Mouse (Mus musculus) heart, embryonic 11.5 days (tissue): ENCODE measurements around the gene Cacna2d4. TPM values are rescaled to one million over a fixed set of nuclear protein-coding genes. Genes with fewer than 3 reads are reported as not detected.

Experiments used
- ATAC-seq: fragments of 200-750 bp; cut with Nextera tagmentation; replicated peaks from 2 replicates; pipeline ENCODE4 v1.8.0; 2017; ENCODE audit warnings: moderate library complexity; ENCODE audit not compliant: insufficient number of reproducible peaks, low FRiP score, low TSS enrichment
- H3K27ac ChIP-seq: fragments of 300-500 bp; sonication (generic); 2 replicates; pipeline ENCODE4 v1.5.1; 2014; ENCODE audit warnings: mild to moderate bottlenecking, low read depth, low read length
- H3K27me3 ChIP-seq: fragments of 300-500 bp; sonication (generic); 2 replicates; pipeline ENCODE4 v1.6.1; 2014; ENCODE audit warnings: mild to moderate bottlenecking, low read length, mixed read lengths; ENCODE audit not compliant: control insufficient read depth, insufficient read depth
- H3K36me3 ChIP-seq: fragments of 300-500 bp; sonication (generic); 2 replicates; pipeline ENCODE4 v1.6.1; 2014; ENCODE audit warnings: mild to moderate bottlenecking, low read length, moderate library complexity, mixed read lengths; ENCODE audit not compliant: control insufficient read depth, insufficient read depth
- H3K4me1 ChIP-seq: fragments of 300-500 bp; sonication (generic); 2 replicates; pipeline ENCODE4 v1.6.1; 2014; ENCODE audit warnings: low read length; ENCODE audit not compliant: control insufficient read depth, insufficient read depth
- H3K4me2 ChIP-seq: fragments of 300-500 bp; sonication (generic); 2 replicates; pipeline ENCODE4 v1.6.1; 2014; ENCODE audit warnings: mild to moderate bottlenecking, moderate library complexity
- H3K4me3 ChIP-seq: fragments of 300-500 bp; sonication (generic); 2 replicates; pipeline ENCODE4 v1.5.1; 2014; ENCODE audit warnings: low read depth, low read length
- H3K9ac ChIP-seq: fragments of 300-500 bp; sonication (generic); 2 replicates; pipeline ENCODE4 v1.6.1; 2014; ENCODE audit warnings: mild to moderate bottlenecking, low read depth, low read length, moderate library complexity
- H3K9me3 ChIP-seq: fragments of 300-500 bp; sonication (generic); replicated peaks from 2 replicates; pipeline ENCODE4 v1.6.1; 2016; ENCODE audit warnings: low read length; ENCODE audit not compliant: control insufficient read depth
- WGBS: fragments of 180-500 bp; shearing (Covaris S2); extraction: QIAGEN DNeasy Blood & Tissue Kit; methylation state at CpG from one replicate; pipeline ENCODE4 v1.1.7; 2014; ENCODE audit not compliant: insufficient replicate concordance; 5-methylcytosine and 5-hydroxymethylcytosine counted together
- polyA plus RNA-seq: library from polyadenylated mRNA; unstranded; fragments of >200 nt; fragmentation: Nextera tagmentation; extraction: Ambion mirVana; gene quantifications from 2 replicates; pipeline ENCODE4 v1.2.1, GENCODE M21; 2014

The Cacna2d4 gene
- polyA plus RNA-seq, 1 experiment from 2014 or later, result not detected

- no peak overlapping the region for H3K9ac ChIP-seq
- ATAC-seq, result no peak
- WGBS, result 49% methylated on average over 21 of the region's 21 CpGs
These were observed 4.8 kb downstream of the Cacna2d4 start for GRCm38 (mm10) chr6:119240871-119241705.

GRCm38 (mm10) chr6:119246082-119246481 lies 9.8 kb downstream of the Cacna2d4 start:
- no peak for ATAC-seq
- Histone ChIP-seq H3K4me3 (no peak overlapping the region), H3K27me3 (no peaks in the 10 kb centered on the region; the same call in 1 of the 2 replicates), H3K36me3 (no peaks in the 10 kb centered on the region), H3K27ac (no peak overlapping the region), H3K4me1 (no peaks in the 10 kb centered on the region), H3K9me3 (peaks cover 5% of the 10 kb centered on the region; the same call in 1 of the 2 replicates), H3K9ac (no peak overlapping the region), H3K4me2 (no peak overlapping the region)
- WGBS, result 51% methylated on average over 2 of the region's 2 CpGs

More at GRCm38 (mm10) chr6:119240871-119241705, 4.8 kb downstream of the Cacna2d4 start:
- Histone ChIP-seq H3K27ac (no peak overlapping the region), H3K36me3 (no peaks in the 10 kb centered on the region), H3K4me2 (no peak overlapping the region), H3K4me3 (no peak overlapping the region), H3K4me1 (no peaks in the 10 kb centered on the region), H3K27me3 (peaks cover 6% of the 10 kb centered on the region; the same call in 1 of the 2 replicates), H3K9me3 (peaks cover 3% of the 10 kb centered on the region; the same call in 1 of the 2 replicates)

- WGBS, result 78% methylated on average over 3 of the region's 3 CpGs
- Histone ChIP-seq H3K36me3 (no peaks in the 10 kb centered on the region), H3K27ac (no peak overlapping the region), H3K27me3 (no peaks in the 10 kb centered on the region), H3K9ac (no peak overlapping the region), H3K4me2 (no peak overlapping the region), H3K4me1 (no peaks in the 10 kb centered on the region), H3K4me3 (no peak overlapping the region), H3K9me3 (peaks cover 5% of the 10 kb centered on the region; the same call in 1 of the 2 replicates)
- no peak for ATAC-seq
These were observed 12.3 kb downstream of the Cacna2d4 start for GRCm38 (mm10) chr6:119248578-119248977.

- ATAC-seq, result no peak
These were observed 13.4 kb downstream of the Cacna2d4 start for GRCm38 (mm10) chr6:119249726-119250125.

GRCm38 (mm10) chr6:119251704-119252103 lies 15.4 kb downstream of the Cacna2d4 start:
- no peak for ATAC-seq

More at GRCm38 (mm10) chr6:119249726-119250125, 13.4 kb downstream of the Cacna2d4 start:
- Histone ChIP-seq H3K9ac (no peak overlapping the region), H3K4me2 (no peak overlapping the region), H3K4me3 (no peak overlapping the region), H3K4me1 (no peaks in the 10 kb centered on the region), H3K27me3 (no peaks in the 10 kb centered on the region), H3K27ac (no peak overlapping the region), H3K9me3 (peaks cover 5% of the 10 kb centered on the region; the same call in 1 of the 2 replicates), H3K36me3 (no peaks in the 10 kb centered on the region)
- WGBS, result 85% methylated on average over 10 of the region's 10 CpGs

GRCm38 (mm10) chr6:119276713-119277112 lies 40.4 kb downstream of the Cacna2d4 start:
- H3K27ac ChIP-seq, result no peak overlapping the region
- no peak overlapping the region for H3K9ac ChIP-seq
- H3K36me3 ChIP-seq, result no peaks in the 10 kb centered on the region
- H3K4me1 ChIP-seq, result peaks cover 5% of the 10 kb centered on the region; the same call in 1 of the 2 replicates
- 74% methylated on average over 2 of the region's 2 CpGs for WGBS
- H3K4me3 ChIP-seq, result no peak overlapping the region
- H3K27me3 ChIP-seq, result peaks cover 3% of the 10 kb centered on the region; the same call in 1 of the 2 replicates
- H3K4me2 ChIP-seq, result no peak overlapping the region
- H3K9me3 ChIP-seq, result no peaks in the 10 kb centered on the region
- no peak for ATAC-seq

More at GRCm38 (mm10) chr6:119251704-119252103, 15.4 kb downstream of the Cacna2d4 start:
- H3K27me3 ChIP-seq, result no peaks in the 10 kb centered on the region; the same call in 1 of the 2 replicates
- H3K4me2 ChIP-seq, result no peak overlapping the region
- no peak overlapping the region for H3K27ac ChIP-seq
- H3K4me1 ChIP-seq, result no peaks in the 10 kb centered on the region
- H3K4me3 ChIP-seq, result no peak overlapping the region
- H3K36me3 ChIP-seq, result no peaks in the 10 kb centered on the region
- 76% methylated on average over 4 of the region's 4 CpGs for WGBS
- H3K9me3 ChIP-seq, result no peaks in the 10 kb centered on the region
- no peak overlapping the region for H3K9ac ChIP-seq

GRCm38 (mm10) chr6:119280761-119281160 lies 44.4 kb downstream of the Cacna2d4 start:
- ATAC-seq, result no peak
- H3K4me3 ChIP-seq, result no peak overlapping the region
- no peaks in the 10 kb centered on the region for H3K9me3 ChIP-seq
- H3K27me3 ChIP-seq, result peaks cover 3% of the 10 kb centered on the region; the same call in 1 of the 2 replicates
- no peak overlapping the region for H3K9ac ChIP-seq
- peaks cover 5% of the 10 kb centered on the region; the same call in 1 of the 2 replicates for H3K4me1 ChIP-seq
- H3K4me2 ChIP-seq, result no peak overlapping the region
- WGBS, result 67% methylated on average over 9 of the region's 9 CpGs
- no peak overlapping the region for H3K27ac ChIP-seq
- no peaks in the 10 kb centered on the region; the same call in 1 of the 2 replicates for H3K36me3 ChIP-seq

- Histone ChIP-seq H3K27me3 (no peaks in the 10 kb centered on the region), H3K9me3 (no peaks in the 10 kb centered on the region), H3K4me3 (no peak overlapping the region), H3K27ac (no peak overlapping the region), H3K4me2 (no peak overlapping the region), H3K36me3 (no peaks in the 10 kb centered on the region), H3K4me1 (no peaks in the 10 kb centered on the region), H3K9ac (no peak overlapping the region)
- no peak for ATAC-seq
- 83% methylated on average over 3 of the region's 3 CpGs for WGBS
These were observed 65.0 kb downstream of the Cacna2d4 start for GRCm38 (mm10) chr6:119301310-119301709.
